Mouse (Mus musculus) limb, embryonic 14.5 days (tissue): ENCODE results near the gene Tbcel. TPM values are rescaled to one million over a fixed set of nuclear protein-coding genes. Genes with fewer than 3 reads are reported as not detected.

ENCODE experiments used
- ATAC-seq: fragments of 200-750 bp; cut with Nextera tagmentation; 2 replicates; pipeline ENCODE4 v1.8.0; 2017; ENCODE audit warnings: low read depth, moderate number of reproducible peaks, moderate TSS enrichment; ENCODE audit not compliant: low FRiP score
- DNase-seq: peaks from one replicate; pipeline ENCODE4 v3.0.0-alpha.2; 2015; ENCODE audit warnings: low spot score
- H3K27ac ChIP-seq: fragments of 300-500 bp; sonication (generic); replicated peaks from 2 replicates; pipeline ENCODE4 v1.5.1; 2014; ENCODE audit warnings: low read depth, mild to moderate bottlenecking, low read length, moderate library complexity, mixed read lengths
- H3K27me3 ChIP-seq: fragments of 300-500 bp; sonication (generic); 2 replicates; pipeline ENCODE4 v1.6.1; 2014; ENCODE audit warnings: low read length, mixed read lengths; ENCODE audit not compliant: control insufficient read depth, insufficient read depth
- H3K36me3 ChIP-seq: fragments of 300-500 bp; sonication (generic); 2 replicates; pipeline ENCODE4 v1.6.1; 2014; ENCODE audit warnings: mild to moderate bottlenecking, low read length, moderate library complexity, mixed read lengths; ENCODE audit not compliant: control insufficient read depth, insufficient read depth
- H3K4me1 ChIP-seq: fragments of 300-500 bp; sonication (generic); 2 replicates; pipeline ENCODE4 v1.6.1; 2014; ENCODE audit warnings: antibody characterized with exemption, low read length, mixed read lengths; ENCODE audit not compliant: control insufficient read depth, insufficient read depth
- H3K4me2 ChIP-seq: fragments of 300-500 bp; sonication (generic); replicated peaks from 2 replicates; pipeline ENCODE4 v1.6.1; 2014; ENCODE audit warnings: low read depth, mild to moderate bottlenecking, low read length, moderate library complexity; ENCODE audit not compliant: severe bottlenecking
- H3K4me3 ChIP-seq: fragments of 300-500 bp; sonication (generic); replicated peaks from 2 replicates; pipeline ENCODE4 v1.5.1; 2014; ENCODE audit warnings: low read length
- H3K9ac ChIP-seq: fragments of 300-500 bp; sonication (generic); 2 replicates; pipeline ENCODE4 v1.6.1; 2014; ENCODE audit warnings: mild to moderate bottlenecking, low read depth, low read length, moderate library complexity; ENCODE audit not compliant: severe bottlenecking
- H3K9me3 ChIP-seq: fragments of 300-500 bp; sonication (generic); 2 replicates; pipeline ENCODE4 v1.6.1; 2016; ENCODE audit warnings: low read length; ENCODE audit not compliant: control insufficient read depth
- POLR2A ChIP-seq: fragments of 200-500 bp; IDR thresholded peaks from 2 replicates; pipeline ENCODE4 v1.8.0; 2012; ENCODE audit warnings: inconsistent platforms, mild to moderate bottlenecking, moderate library complexity, borderline replicate concordance; ENCODE audit not compliant: insufficient read depth, insufficient read length; ENCODE audit errors: extremely low read depth
- WGBS: fragments of 180-500 bp; shearing (Covaris S2); extraction: QIAGEN DNeasy Blood & Tissue Kit; methylation state at CpG from one replicate; pipeline ENCODE4 v1.1.7; 2014; 5-methylcytosine and 5-hydroxymethylcytosine counted together
- polyA plus RNA-seq, 2 experiments: library from polyadenylated mRNA; depleted of rRNA in 1 of 2; stranded (reverse) in 1 of 2; unstranded in 1 of 2; fragments of >200 nt; fragmentation: Nextera tagmentation in 1 of 2; extraction: Ambion mirVana in 1 of 2; gene quantifications; 2 replicates each; pipeline versions ENCODE4 v1.2.1 to v1.2.3; 2012 to 2014

Gene Tbcel
- polyA plus RNA-seq, 2 experiments: 5.3 to 14.2 TPM

DNA sequence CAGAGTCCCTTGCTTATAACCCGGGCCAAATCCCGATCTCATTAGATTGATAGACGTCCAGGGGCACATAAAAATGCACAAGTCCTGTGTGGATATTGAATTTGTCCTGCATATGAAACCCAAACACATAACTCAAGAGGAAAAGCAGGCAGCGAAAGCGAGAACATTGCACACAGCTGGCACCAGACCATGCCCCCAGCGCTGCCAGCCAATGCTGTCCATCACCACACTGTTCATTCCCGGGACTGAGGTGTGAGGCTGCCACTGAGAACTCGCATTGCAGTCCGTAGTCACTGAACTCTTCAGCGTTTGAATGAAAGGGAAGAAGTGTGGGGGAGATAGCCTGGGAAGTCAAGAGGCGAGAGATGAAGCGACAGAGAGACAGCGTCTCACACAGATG lies 122.0 kb downstream of the Tbcel start:
- H3K4me2 ChIP-seq: no peak overlapping the region
- H3K4me3 ChIP-seq: no peak overlapping the region
- TF ChIP-seq POLR2A: no peak
- no peaks in the 10 kb centered on the region for H3K9me3 ChIP-seq
- no peaks in the 10 kb centered on the region for H3K36me3 ChIP-seq
- H3K27me3 ChIP-seq: no peaks in the 10 kb centered on the region
- DNase-seq: no peak
- H3K9ac ChIP-seq: no peak overlapping the region
- 67% methylated on average over 13 of the region's 13 CpGs for WGBS
- no peak for ATAC-seq
- peaks cover 1% of the 10 kb centered on the region; the same call in 1 of the 2 replicates for H3K4me1 ChIP-seq
- H3K27ac ChIP-seq: no peak overlapping the region

DNA sequence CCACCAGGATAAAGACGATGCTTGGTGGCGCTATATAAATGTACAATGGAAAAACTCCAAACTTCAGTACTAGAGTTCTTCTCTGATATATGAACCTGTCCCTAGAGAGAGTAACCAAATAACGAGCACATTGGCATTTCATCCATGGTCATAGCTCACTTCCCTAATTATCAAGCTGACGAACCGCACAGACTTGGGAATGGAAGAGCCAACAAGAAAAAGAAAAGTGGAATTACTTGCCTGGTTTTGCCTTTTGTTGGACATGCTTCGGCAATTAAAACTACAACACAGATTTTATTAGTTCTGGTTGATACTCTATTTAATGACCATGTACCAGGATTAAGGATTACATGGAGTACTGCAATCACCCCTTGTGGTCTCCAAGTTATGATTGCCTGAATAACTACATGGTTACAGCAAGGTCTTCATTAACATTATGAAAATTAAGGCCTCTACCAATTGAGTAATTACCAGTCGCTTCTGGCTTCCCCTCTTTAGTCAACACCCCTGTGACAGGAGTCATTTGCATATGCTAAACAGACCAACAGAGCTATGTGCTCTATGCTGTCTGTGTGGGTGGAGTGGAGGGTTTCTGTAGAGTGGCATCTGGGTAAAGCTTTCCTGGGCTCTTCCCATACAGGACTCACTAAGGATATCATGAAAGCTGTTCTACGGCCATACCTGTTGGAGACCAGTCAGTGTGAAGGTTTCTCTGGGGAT lies 124.8 kb downstream of the Tbcel start:
- Histone ChIP-seq H3K4me3 (no peak overlapping the region), H3K9ac (no peak overlapping the region), H3K4me2 (no peak overlapping the region), H3K27me3 (no peaks in the 10 kb centered on the region), H3K9me3 (no peaks in the 10 kb centered on the region), H3K4me1 (no peaks in the 10 kb centered on the region), H3K27ac (no peak overlapping the region), H3K36me3 (no peaks in the 10 kb centered on the region)
- WGBS: 71% methylated on average over 8 of the region's 8 CpGs
- TF ChIP-seq POLR2A: no peak
- DNase-seq: no peak
- ATAC-seq: no peak

DNA sequence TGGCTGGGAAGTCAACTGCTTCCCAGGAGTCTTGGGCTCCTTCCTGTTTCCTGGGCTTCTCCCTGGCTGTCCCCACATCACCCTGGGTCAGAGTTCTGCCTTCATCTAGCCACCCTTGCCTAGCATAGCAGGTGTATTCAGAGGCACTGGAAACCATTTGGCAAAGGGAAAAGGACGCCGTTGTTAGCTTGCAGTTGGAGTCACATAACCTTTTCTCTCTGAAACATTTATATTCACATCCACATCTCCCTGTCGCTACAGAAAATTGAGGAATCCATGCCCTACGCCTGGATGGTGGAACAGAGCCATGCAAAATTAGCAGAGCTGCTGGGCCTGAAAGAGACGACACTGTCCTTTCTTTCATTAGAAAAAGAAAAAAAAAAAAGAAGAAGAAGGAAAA lies 125.5 kb downstream of the Tbcel start:
- TF ChIP-seq POLR2A: no peak
- Histone ChIP-seq H3K36me3 (no peaks in the 10 kb centered on the region), H3K27ac (no peak overlapping the region), H3K4me1 (no peaks in the 10 kb centered on the region), H3K27me3 (no peaks in the 10 kb centered on the region), H3K4me3 (no peak overlapping the region), H3K9me3 (no peaks in the 10 kb centered on the region), H3K4me2 (no peak overlapping the region), H3K9ac (no peak overlapping the region)
- ATAC-seq (no peak), DNase-seq (no peak)
- 80% methylated on average over 5 of the region's 5 CpGs for WGBS

DNA sequence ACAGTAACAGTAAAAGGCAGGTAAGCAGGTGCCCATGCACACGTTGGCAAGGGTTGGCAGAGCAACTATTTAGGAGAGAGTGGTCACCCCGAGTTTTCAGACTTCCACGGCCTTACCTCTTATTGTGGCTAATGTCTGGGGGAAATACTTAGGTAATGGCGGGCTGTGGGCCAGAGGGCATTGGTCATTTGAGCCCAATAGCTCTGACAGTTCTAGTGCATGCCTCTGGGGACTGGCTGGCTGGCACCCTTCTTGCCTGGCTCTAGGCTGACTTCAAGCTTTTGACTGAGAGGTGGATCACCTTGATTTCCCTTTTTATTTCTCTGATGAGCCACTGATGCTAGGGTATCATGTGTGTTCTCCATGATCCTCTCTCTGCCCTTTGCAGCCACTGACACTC lies 129.5 kb downstream of the Tbcel start:
- ATAC-seq: no peak
- 89% methylated on average over 4 of the region's 4 CpGs for WGBS
- no peak for TF ChIP-seq POLR2A
- Histone ChIP-seq H3K36me3 (no peaks in the 10 kb centered on the region), H3K4me3 (no peak overlapping the region), H3K4me1 (0 out of 2 replicates have a peak, but pooled peaks cover 5% of the 10 kb centered on the region), H3K4me2 (no peak overlapping the region), H3K9me3 (no peaks in the 10 kb centered on the region), H3K9ac (no peak overlapping the region), H3K27me3 (no peaks in the 10 kb centered on the region), H3K27ac (no peak overlapping the region)
- no peak for DNase-seq

DNA sequence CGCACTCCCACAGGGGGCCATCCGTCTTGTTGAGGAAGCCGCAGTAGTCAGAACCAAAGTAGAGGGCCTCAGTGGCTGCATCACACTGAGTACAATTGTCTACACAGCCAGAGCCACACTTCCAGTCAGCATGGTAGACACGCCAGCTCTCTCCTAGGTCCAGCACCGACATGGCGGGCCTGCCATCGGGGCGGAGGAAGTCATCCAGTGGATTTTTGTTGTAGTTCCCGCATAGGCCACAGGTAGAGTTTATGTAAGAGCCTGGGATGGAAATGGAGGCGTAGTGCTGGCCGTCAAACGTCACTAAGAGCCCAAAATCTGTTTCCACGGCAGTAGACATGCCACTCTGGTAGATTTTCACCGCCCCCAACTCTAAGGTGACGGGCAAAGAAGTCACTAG lies 130.0 kb downstream of the Tbcel start:
- ATAC-seq (no peak), DNase-seq (no peak)
- no peaks in the 10 kb centered on the region for H3K36me3 ChIP-seq
- no peak overlapping the region for H3K9ac ChIP-seq
- H3K27ac ChIP-seq: no peak overlapping the region
- H3K4me3 ChIP-seq: no peak overlapping the region
- no peak overlapping the region for H3K4me2 ChIP-seq
- no peaks in the 10 kb centered on the region for H3K27me3 ChIP-seq
- WGBS: 92% methylated on average over 15 of the region's 15 CpGs
- H3K9me3 ChIP-seq: no peaks in the 10 kb centered on the region
- H3K4me1 ChIP-seq: 0 out of 2 replicates have a peak, but pooled peaks cover 5% of the 10 kb centered on the region
- no peak for TF ChIP-seq POLR2A
